Mouse (Mus musculus) hindbrain, embryonic 16.5 days (tissue): ENCODE results near the gene Asb18. TPM values are rescaled to one million over a fixed set of nuclear protein-coding genes. Genes with fewer than 3 reads are reported as not detected.

Experiments used
- ATAC-seq: fragments of 200-750 bp; cut with Nextera tagmentation; 2 replicates; pipeline ENCODE4 v1.8.0; 2017; ENCODE audit warnings: moderate TSS enrichment, moderate library complexity
- H3K27ac ChIP-seq: fragments of 300-500 bp; sonication (generic); 2 replicates; pipeline ENCODE4 v1.5.1; 2014; ENCODE audit warnings: low read depth, mild to moderate bottlenecking, control low read depth, low read length, moderate library complexity
- H3K27me3 ChIP-seq: fragments of 300-500 bp; sonication (generic); replicated peaks from 2 replicates; pipeline ENCODE4 v1.6.1; 2014; ENCODE audit warnings: low read length; ENCODE audit not compliant: control insufficient read depth, insufficient read depth
- H3K36me3 ChIP-seq: fragments of 300-500 bp; sonication (generic); 2 replicates; pipeline ENCODE4 v1.6.1; 2014; ENCODE audit warnings: mild to moderate bottlenecking, low read length, moderate library complexity, mixed read lengths; ENCODE audit not compliant: control insufficient read depth, insufficient read depth
- H3K4me1 ChIP-seq: fragments of 300-500 bp; sonication (generic); 2 replicates; pipeline ENCODE4 v1.6.1; 2014; ENCODE audit warnings: low read depth, low read length; ENCODE audit not compliant: control insufficient read depth, insufficient read depth
- H3K4me2 ChIP-seq: fragments of 300-500 bp; sonication (generic); 2 replicates; pipeline ENCODE4 v1.6.1; 2014; ENCODE audit warnings: mild to moderate bottlenecking, low read length, control low read depth, moderate library complexity
- H3K4me3 ChIP-seq: fragments of 300-500 bp; sonication (generic); 2 replicates; pipeline ENCODE4 v1.5.1; 2014; ENCODE audit warnings: mild to moderate bottlenecking, low read length, control low read depth, moderate library complexity
- H3K9ac ChIP-seq: fragments of 300-500 bp; sonication (generic); 2 replicates; pipeline ENCODE4 v1.6.1; 2014; ENCODE audit warnings: low read depth, mild to moderate bottlenecking, control low read depth, low read length, moderate library complexity
- H3K9me3 ChIP-seq: fragments of 300-500 bp; sonication (generic); 2 replicates; pipeline ENCODE4 v1.6.1; 2014; ENCODE audit warnings: mild to moderate bottlenecking, low read length, moderate library complexity; ENCODE audit not compliant: control insufficient read depth
- WGBS: fragments of 180-500 bp; shearing (Covaris S2); extraction: QIAGEN DNeasy Blood & Tissue Kit; methylation state at CpG from one replicate; pipeline ENCODE4 v1.1.7; 2014; 5-methylcytosine and 5-hydroxymethylcytosine counted together
- polyA plus RNA-seq: library from polyadenylated mRNA; unstranded; fragments of >200 nt; fragmentation: Nextera tagmentation; extraction: Ambion mirVana; gene quantifications from 2 replicates; pipeline ENCODE4 v1.2.1, GENCODE M21; 2015

Gene Asb18
- polyA plus RNA-seq, 1 experiment from 2014 or later = 0.75 TPM

DNA sequence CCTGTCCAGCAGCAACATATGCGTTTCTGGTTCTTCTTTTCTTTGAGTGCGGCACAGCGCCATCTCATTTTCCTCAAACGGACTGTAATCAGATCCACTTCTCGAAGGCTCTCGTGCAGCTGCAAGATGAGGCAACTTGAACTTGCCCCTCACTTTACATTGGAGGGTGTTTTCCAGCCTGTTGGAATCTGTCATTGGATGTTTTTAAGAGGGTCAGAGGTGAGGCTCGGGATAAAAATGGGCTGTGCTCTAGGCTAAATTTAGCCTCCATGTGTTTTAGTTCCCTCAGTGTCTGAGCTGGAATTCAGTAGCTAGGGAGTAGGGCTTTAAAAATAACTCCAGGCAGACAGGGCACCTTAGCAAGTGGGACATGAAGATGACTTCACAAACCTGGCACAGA lies 16.4 kb downstream of the Asb18 start:
- H3K4me1 ChIP-seq = no peaks in the 10 kb centered on the region
- H3K27me3 ChIP-seq = peaks cover 2% of the 10 kb centered on the region
- ATAC-seq = no peak
- no peak overlapping the region for H3K4me3 ChIP-seq
- no peaks in the 10 kb centered on the region for H3K36me3 ChIP-seq
- H3K9ac ChIP-seq = no peak overlapping the region
- no peak overlapping the region for H3K27ac ChIP-seq
- H3K9me3 ChIP-seq = no peaks in the 10 kb centered on the region
- no peak overlapping the region for H3K4me2 ChIP-seq
- WGBS = 75% methylated on average over 7 of the region's 7 CpGs

DNA sequence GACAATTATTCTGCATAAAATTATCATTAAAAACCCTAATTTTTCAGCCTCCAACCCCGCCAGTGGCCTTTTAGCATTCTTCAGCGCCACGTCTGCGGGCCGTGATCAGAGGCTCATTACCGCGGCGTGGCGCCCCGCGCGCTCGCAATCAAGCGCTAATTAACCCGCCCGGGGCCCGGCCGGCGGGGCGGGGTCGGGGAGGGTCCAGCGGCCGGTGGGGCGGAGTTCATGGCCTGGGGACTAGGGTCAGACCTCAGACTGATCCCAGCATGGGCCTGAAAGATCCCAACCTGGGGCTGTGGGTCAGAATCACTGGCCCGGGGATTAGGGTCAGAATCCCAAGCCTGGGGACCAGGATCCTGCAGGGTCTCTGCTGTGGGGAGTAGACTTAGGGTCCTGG lies 22.2 kb downstream of the Asb18 start:
- Histone ChIP-seq H3K9me3 (no peaks in the 10 kb centered on the region), H3K4me2 (peak overlapping the region; percentile 47), H3K4me3 (peak overlapping the region; percentile 15; the same call in 1 of the 2 replicates), H3K27me3 (peaks cover 8% of the 10 kb centered on the region), H3K9ac (0 out of 2 replicates have a peak overlapping the region, but pooled peaks have one; percentile 24), H3K27ac (no peak overlapping the region), H3K4me1 (peaks cover 5% of the 10 kb centered on the region), H3K36me3 (no peaks in the 10 kb centered on the region)
- WGBS = 2% methylated on average over 25 of the region's 25 CpGs
- no peak for ATAC-seq

DNA sequence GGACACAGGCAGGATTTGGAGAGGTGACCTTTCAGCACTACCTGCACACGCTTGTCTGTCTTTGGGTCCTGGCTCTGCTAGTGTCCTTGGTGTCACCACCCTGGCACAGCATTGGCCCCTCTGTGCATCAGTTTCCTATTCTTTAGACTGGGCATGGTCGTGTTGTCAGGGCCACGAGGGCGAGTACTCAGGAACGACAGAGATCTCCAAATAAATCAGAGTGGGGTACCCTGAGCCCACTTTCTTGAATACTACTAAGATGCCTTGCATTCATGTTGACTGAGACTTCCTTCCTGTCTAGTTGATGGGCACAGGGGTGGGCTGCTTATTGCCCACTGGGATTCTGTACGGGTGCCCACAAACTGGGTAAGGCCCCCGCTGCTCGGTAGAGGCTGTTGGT lies 37.2 kb downstream of the Asb18 start:
- WGBS = 91% methylated on average over 8 of the region's 8 CpGs
- H3K9me3 ChIP-seq = no peaks in the 10 kb centered on the region

DNA sequence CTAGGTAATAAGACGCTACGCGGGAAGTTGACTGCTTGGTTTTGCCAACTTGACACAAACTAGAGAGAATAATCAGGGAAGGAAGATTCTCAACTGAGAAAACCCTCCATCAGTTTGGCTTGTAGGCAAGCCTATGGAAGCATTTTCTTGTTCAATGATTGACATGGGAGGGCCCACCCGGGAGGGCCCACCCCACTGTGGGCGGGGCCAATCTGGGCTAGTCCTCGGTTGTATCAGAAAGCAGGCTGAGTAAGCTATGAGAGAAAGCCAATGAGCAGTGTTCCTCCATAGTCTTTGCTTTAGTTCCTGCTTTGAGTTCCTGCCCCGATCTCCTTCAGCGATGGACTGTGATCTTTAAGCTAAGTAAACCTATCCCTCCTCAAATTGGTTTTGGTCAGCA lies 38.1 kb downstream of the Asb18 start:
- H3K27ac ChIP-seq = no peak overlapping the region
- no peaks in the 10 kb centered on the region for H3K4me1 ChIP-seq
- no peaks in the 10 kb centered on the region for H3K27me3 ChIP-seq
- no peak overlapping the region for H3K4me3 ChIP-seq
- no peaks in the 10 kb centered on the region for H3K36me3 ChIP-seq
- no peak overlapping the region for H3K9ac ChIP-seq
- H3K4me2 ChIP-seq = no peak overlapping the region
- no peaks in the 10 kb centered on the region for H3K9me3 ChIP-seq
- ATAC-seq = no peak
- WGBS = 78% methylated on average over 8 of the region's 8 CpGs

More for the DNA sequence above, 37.2 kb downstream of the Asb18 start:
- no peak overlapping the region for H3K4me3 ChIP-seq
- no peaks in the 10 kb centered on the region for H3K4me1 ChIP-seq
- H3K27ac ChIP-seq = no peak overlapping the region
- ATAC-seq = no peak
- H3K9ac ChIP-seq = no peak overlapping the region
- H3K27me3 ChIP-seq = no peaks in the 10 kb centered on the region
- no peaks in the 10 kb centered on the region for H3K36me3 ChIP-seq
- H3K4me2 ChIP-seq = no peak overlapping the region

DNA sequence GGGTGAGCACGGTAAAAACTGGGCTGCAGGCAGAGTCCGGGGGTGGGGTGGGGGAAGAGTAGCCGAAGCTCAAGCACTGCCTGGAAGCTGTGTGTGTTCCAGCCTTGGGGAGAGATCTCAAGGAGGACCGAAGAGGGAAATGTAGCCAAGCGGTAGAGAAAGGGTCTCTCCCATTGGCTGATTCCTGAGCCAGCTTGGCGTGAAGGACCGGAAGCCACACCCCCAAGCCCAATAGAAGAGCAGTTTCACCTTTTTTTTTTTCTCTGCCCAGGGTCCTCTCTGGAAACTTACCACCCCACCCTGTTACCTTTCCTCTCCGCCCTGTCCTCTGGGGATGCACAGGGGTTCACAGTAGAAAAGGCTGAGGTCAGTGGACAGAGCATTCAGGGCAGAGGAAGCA lies 39.9 kb downstream of the Asb18 start:
- Histone ChIP-seq H3K9me3 (no peaks in the 10 kb centered on the region), H3K9ac (no peak overlapping the region), H3K36me3 (no peaks in the 10 kb centered on the region), H3K4me1 (no peaks in the 10 kb centered on the region), H3K4me3 (no peak overlapping the region), H3K27me3 (peaks cover 8% of the 10 kb centered on the region), H3K27ac (no peak overlapping the region), H3K4me2 (no peak overlapping the region)
- no peak for ATAC-seq
- 79% methylated on average over 8 of the region's 8 CpGs for WGBS

DNA sequence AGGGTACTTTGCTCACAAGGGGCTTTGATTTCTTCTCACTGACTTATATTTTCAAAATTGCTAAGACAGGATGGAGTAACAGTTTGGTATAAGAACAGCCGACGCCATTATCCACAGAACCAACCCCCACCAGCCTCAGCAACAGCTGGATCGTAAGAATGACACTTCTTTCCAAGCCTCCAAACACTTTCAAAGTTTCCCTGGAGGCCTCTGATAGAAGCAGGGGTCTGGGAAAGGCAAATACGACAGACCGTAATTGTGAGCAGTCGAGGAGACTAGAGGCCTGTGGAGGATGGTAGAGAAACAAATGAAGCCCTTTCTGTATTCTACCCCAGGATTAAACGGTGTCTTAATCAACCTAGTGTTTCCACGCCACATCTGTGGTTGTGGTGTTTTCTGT lies 42.6 kb downstream of the Asb18 start:
- Histone ChIP-seq H3K4me2 (no peak overlapping the region), H3K36me3 (no peaks in the 10 kb centered on the region), H3K4me1 (peaks cover 8% of the 10 kb centered on the region), H3K9me3 (no peaks in the 10 kb centered on the region), H3K27me3 (peaks cover 11% of the 10 kb centered on the region), H3K4me3 (no peak overlapping the region), H3K9ac (no peak overlapping the region), H3K27ac (no peak overlapping the region)
- 66% methylated on average over 8 of the region's 8 CpGs for WGBS
- ATAC-seq = no peak

DNA sequence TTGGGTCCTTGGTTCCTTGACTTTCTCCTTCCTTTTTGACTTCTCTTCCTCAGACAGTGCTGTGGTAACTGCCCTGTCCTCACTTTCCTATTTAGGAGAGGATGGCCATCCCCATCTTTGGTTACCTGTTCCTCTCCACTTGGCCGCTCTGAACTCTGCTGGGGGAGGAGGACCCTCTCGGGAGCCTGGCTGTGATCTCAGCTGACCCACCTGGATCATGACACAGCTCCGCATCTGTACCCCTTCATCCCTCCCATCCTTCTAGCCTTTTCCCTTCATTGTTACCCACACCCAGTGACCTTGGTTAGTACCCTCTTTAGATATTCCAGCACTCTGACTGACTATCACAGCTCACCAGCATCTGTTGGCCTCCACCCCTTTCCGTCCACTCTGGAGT lies 44.8 kb downstream of the Asb18 start:
- H3K9ac ChIP-seq = no peak overlapping the region
- H3K4me3 ChIP-seq = no peak overlapping the region
- no peak overlapping the region for H3K27ac ChIP-seq
- H3K4me1 ChIP-seq = peaks cover 8% of the 10 kb centered on the region
- peaks cover 11% of the 10 kb centered on the region for H3K27me3 ChIP-seq
- no peak for ATAC-seq
- no peaks in the 10 kb centered on the region for H3K9me3 ChIP-seq
- 93% methylated on average over 4 of the region's 4 CpGs for WGBS
- no peak overlapping the region for H3K4me2 ChIP-seq
- no peaks in the 10 kb centered on the region for H3K36me3 ChIP-seq

DNA sequence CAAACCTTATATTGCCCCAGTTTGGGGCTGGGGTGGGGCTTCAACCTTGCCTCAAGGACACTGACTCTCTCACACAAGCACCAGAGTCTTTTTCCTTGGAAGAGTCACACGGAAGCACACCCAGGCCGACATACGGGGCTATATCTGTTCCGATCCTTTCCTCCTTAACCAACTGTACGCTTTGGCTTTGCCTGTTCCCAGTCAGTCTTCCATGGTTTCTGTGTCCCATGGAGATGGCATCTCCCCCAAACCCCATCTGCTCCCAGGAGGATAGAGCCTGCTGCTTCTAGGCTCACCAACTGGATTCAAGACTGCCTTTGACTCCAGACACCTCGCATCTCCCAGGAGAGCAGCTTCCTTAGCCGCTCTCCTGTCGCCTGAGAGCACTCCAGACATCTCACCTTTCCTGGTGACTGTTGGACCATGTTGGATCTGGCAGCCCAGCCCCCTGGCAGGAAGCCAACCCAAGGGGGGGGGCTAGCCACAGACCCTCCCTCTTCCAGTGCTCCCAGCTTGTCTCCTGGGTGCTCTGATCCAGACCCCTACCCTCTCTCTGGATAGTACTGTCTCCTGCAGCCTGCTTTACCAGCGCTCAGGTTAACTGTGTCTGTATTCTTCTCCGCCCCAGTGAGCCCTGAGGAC lies 45.3 kb downstream of the Asb18 start:
- WGBS = 61% methylated on average over 10 of the region's 10 CpGs
- no peak for ATAC-seq
- H3K4me2 ChIP-seq = peak overlapping the region; percentile 97
- peaks cover 11% of the 10 kb centered on the region for H3K27me3 ChIP-seq
- H3K4me3 ChIP-seq = peak overlapping the region; percentile 64; the same call in 1 of the 2 replicates
- no peaks in the 10 kb centered on the region for H3K9me3 ChIP-seq
- no peaks in the 10 kb centered on the region for H3K36me3 ChIP-seq
- no peak overlapping the region; the same call in 1 of the 2 replicates for H3K9ac ChIP-seq
- H3K4me1 ChIP-seq = peaks cover 8% of the 10 kb centered on the region
- H3K27ac ChIP-seq = no peak overlapping the region

DNA sequence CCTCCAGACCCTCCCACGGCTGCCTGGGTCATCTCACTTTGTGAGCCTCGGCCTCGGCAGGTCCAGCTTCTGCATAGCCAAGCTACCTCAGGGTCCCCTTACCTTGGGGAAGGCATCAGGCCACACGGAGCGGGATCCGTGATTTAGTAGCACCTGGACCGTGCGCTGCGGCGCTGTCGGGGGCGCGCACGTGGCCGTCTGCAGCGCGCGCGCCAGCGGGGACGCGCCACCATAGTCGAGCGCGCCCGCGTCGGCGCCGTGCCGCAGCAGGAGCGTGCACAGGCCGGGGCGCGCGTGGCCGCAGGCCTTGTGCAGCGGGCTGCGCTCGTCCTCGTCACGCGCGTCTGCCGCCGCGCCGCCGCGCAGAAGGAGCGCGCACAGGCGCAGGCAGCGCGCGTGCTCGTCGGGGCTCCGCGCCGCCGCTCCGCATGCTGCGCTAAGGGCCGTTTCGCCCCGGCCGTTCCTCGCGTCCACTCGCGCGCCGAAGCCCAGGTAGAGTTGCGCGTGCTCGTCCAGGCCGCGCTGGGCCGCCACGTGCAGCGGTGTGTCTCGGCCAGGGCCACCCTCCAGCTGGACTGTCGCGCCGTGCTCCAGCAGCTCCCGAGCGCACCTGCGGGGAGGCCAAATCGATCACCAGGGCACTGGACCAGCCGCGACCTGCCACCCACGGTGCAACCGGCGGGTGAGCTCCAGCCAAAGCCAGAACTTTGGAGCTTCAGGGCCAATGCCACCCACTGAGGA lies 46.2 kb downstream of the Asb18 start:
- Histone ChIP-seq H3K4me3 (peak overlapping the region; percentile 64), H3K36me3 (no peaks in the 10 kb centered on the region), H3K9ac (peak overlapping the region; percentile 81), H3K27me3 (peaks cover 11% of the 10 kb centered on the region), H3K4me1 (peaks cover 8% of the 10 kb centered on the region), H3K9me3 (no peaks in the 10 kb centered on the region), H3K4me2 (peak overlapping the region; percentile 97), H3K27ac (peak overlapping the region; percentile 76)
- peak; percentile 79 for ATAC-seq
- under 1% methylated on average over 81 of the region's 95 CpGs for WGBS
